Mouse (Mus musculus): ENCODE data around the gene Hnrnph2. TPM values are rescaled to one million over a fixed set of nuclear protein-coding genes. Genes with fewer than 3 reads are reported as not detected.

Hnrnph2 gene
- total and polyA plus RNA-seq, 3 experiments: 14.4 to 74.4 (median 63.7) TPM

DNA sequence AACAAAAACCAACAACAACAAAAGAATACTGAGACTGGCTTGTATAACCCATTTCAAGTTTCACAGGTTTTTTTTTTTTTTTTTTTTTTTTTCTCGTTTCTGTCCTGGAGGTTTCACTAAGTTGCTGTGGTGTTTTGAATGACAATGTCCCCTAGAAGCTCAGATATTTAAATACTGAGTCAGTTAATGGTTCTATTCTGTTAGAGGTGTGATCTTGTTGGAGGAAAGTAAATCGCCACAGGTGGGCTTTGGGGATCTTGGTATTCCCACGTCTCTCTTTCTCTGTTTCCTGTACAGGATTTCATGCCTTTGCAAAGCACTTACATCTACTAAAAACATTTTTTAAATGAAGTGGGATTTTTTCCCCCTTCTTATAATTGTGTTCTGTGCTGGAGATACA lies 34.1 kb downstream of the Hnrnph2 start:
- DNase-seq: no peak
- H3K4me1 ChIP-seq (ENCODE audit: control insufficient read depth, insufficient read depth, low read length): no peaks in the 10 kb centered on the region

DNA sequence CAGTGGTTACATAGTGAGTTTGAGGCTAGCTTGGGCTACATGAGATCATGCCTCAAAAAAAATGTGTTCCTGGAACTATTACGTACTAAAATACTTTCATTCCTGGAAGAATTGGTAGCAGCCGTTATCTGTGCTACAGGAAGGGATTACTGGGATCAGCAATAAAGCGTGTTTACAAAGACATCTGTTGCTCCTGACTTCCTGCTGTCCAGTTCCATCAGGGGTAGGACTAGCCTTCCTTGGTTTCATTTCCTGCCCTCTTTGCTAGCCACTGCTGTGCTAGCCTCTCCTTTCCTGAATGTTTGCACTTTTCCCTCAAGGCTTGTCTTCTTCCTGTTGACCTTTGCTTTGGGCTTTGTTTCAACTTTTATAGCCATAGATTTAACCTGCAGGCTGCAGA lies 34.9 kb downstream of the Hnrnph2 start:
- Histone ChIP-seq H3K36me3 (ENCODE audit: control insufficient read depth, insufficient read depth, low read length) (no peaks in the 10 kb centered on the region), H3K4me1 (ENCODE audit: control insufficient read depth, insufficient read depth, low read length) (no peaks in the 10 kb centered on the region; the same call in 1 of the 2 replicates), H3K79me2 (replicated peaks; ENCODE audit: control insufficient read depth, insufficient read depth, low read length) (no peaks in the 10 kb centered on the region), H3K9ac (ENCODE audit: low read depth, low read length) (no peak overlapping the region), H3K4me3 (no peak overlapping the region), H3K27me3 (ENCODE audit: control insufficient read depth, insufficient read depth, low read length) (no peaks in the 10 kb centered on the region), H3K27ac (no peak overlapping the region)
- intact Hi-C loops (cut with DNase I): no loop called here
- 49% methylated on average over 3 of the region's 3 CpGs for WGBS
- DNase-seq: no peak
- no peak for TF ChIP-seq POLR2A (IDR thresholded peaks at IDR 0.05; ENCODE audit: insufficient read depth, low read depth, low read length)
- TF ChIP-seq CTCF (IDR thresholded peaks at IDR 0.05): no peak
- no peak for TF ChIP-seq EP300 (IDR thresholded peaks at IDR 0.05; ENCODE audit: insufficient read depth, low read depth, low read length)

More for the DNA sequence above, 34.1 kb downstream of the Hnrnph2 start:
- Histone ChIP-seq H3K79me2 (replicated peaks; ENCODE audit: control insufficient read depth, insufficient read depth, low read length) (no peaks in the 10 kb centered on the region), H3K4me3 (no peak overlapping the region), H3K27me3 (ENCODE audit: control insufficient read depth, insufficient read depth, low read length) (no peaks in the 10 kb centered on the region), H3K27ac (no peak overlapping the region), H3K36me3 (ENCODE audit: control insufficient read depth, insufficient read depth, low read length) (no peaks in the 10 kb centered on the region), H3K9ac (ENCODE audit: low read depth, low read length) (no peak overlapping the region)
- intact Hi-C loops (cut with DNase I): no loop called here
- 57% methylated on average over 3 of the region's 3 CpGs for WGBS
- TF ChIP-seq EP300 (IDR thresholded peaks at IDR 0.05; ENCODE audit: insufficient read depth, low read depth, low read length): no peak
- no peak for TF ChIP-seq CTCF (IDR thresholded peaks at IDR 0.05)
- TF ChIP-seq POLR2A (IDR thresholded peaks at IDR 0.05; ENCODE audit: insufficient read depth, low read depth, low read length): no peak

DNA sequence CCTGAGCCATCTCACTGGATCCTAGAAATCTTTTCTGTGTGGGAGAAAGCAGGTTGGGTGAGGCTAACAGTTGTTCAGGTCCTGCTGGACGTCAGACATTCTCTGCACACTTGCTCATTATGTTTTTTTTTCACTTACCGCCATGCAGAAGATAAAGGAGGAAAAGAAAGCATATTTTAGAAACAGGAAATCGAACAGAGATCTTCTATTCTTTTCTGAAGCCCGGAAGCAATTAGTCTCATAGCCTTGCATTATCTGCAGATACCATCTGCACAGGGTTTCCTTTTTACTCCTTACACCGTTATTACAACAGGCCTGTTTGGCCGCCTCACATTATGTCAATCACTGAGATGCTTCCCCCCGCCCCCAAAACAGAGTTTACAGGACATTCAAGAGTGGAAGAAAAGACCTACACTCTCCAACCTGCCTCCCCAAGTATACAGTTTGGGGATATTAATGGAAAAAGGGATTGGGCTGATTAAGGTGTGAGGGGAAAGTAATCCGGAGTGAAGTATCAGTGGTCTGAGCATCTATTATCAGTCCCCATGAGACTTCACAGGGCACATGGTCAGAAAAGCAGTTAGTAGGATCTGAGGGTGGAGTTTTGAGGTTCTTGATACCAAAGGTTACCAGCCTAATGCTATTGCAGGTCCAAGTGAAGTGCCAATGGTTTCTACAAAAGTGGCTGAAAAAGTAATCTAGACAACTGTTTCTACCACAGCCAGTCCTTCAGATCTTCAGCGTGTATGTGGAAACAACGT lies 40.2 kb downstream of the Hnrnph2 start:
- H3K4me1 ChIP-seq (ENCODE audit: control insufficient read depth, insufficient read depth, low read length): no peaks in the 10 kb centered on the region; the same call in 1 of the 2 replicates
- H3K27ac ChIP-seq: no peak overlapping the region
- no peak overlapping the region for H3K9ac ChIP-seq (ENCODE audit: low read depth, low read length)
- WGBS: 33% methylated on average over 10 of the region's 10 CpGs
- H3K4me3 ChIP-seq: no peak overlapping the region
- no peaks in the 10 kb centered on the region for H3K79me2 ChIP-seq (replicated peaks; ENCODE audit: control insufficient read depth, insufficient read depth, low read length)
- no peaks in the 10 kb centered on the region for H3K27me3 ChIP-seq (ENCODE audit: control insufficient read depth, insufficient read depth, low read length)
- no peak for DNase-seq
- TF ChIP-seq EP300 (IDR thresholded peaks at IDR 0.05; ENCODE audit: insufficient read depth, low read depth, low read length): no peak
- no peak for TF ChIP-seq POLR2A (IDR thresholded peaks at IDR 0.05; ENCODE audit: insufficient read depth, low read depth, low read length)
- TF ChIP-seq CTCF (IDR thresholded peaks at IDR 0.05): no peak
- H3K36me3 ChIP-seq (ENCODE audit: control insufficient read depth, insufficient read depth, low read length): no peaks in the 10 kb centered on the region
- intact Hi-C loops (cut with DNase I): no loop called here

DNA sequence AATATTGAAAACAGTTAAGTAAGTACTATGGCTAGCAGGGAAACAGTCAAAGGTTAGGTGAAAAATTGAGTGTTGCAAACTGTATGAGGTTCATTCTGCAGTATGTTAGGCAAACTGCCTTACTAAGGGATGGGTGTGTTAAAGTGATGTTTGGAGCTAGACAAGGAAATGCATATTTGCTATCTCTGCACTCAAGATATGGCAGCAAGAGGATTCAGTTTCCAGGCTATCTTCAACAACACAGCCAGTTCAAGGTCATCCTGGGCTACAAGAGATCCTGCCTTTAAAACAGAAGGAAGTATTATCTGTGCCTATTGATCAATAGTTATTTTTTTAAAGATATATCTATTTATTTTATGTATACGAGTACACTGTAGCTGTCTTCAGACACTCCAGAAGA lies 45.4 kb downstream of the Hnrnph2 start:
- DNase-seq: no peak
- Histone ChIP-seq H3K79me2 (replicated peaks; ENCODE audit: control insufficient read depth, insufficient read depth, low read length) (no peaks in the 10 kb centered on the region), H3K4me1 (ENCODE audit: control insufficient read depth, insufficient read depth, low read length) (no peaks in the 10 kb centered on the region), H3K27ac (no peak overlapping the region), H3K27me3 (ENCODE audit: control insufficient read depth, insufficient read depth, low read length) (no peaks in the 10 kb centered on the region), H3K36me3 (ENCODE audit: control insufficient read depth, insufficient read depth, low read length) (no peaks in the 10 kb centered on the region), H3K9ac (ENCODE audit: low read depth, low read length) (no peak overlapping the region), H3K4me3 (no peak overlapping the region)
- intact Hi-C loops (cut with DNase I): loop anchor here (5.0 kb wide), 2 partner anchors 41 to 71 kb away; partner anchors contain the start of genes Armcx1 and Armcx4
- TF ChIP-seq POLR2A (IDR thresholded peaks at IDR 0.05; ENCODE audit: insufficient read depth, low read depth, low read length) (no peak), CTCF (IDR thresholded peaks at IDR 0.05) (no peak), EP300 (IDR thresholded peaks at IDR 0.05; ENCODE audit: insufficient read depth, low read depth, low read length) (no peak)
- WGBS: 84% methylated on average over 1 of the region's 1 CpGs

DNA sequence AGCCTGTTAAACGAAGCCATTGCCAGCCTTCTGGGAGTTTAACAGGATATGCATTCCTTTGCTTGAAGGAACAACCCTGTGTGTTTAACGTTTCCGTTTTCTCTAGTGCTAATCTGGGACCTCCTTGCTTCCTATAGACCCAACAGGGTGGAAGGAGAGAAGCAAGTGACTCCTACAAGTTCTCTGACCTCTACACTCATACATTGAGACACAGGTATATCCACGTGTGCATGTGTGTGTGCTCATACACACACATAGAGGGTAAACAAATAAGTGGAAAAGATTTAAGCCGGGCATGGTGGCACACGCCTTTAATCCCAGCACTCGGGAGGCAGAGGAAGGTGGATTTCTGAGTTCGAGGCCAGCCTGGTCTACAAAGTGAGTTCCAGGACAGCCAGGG lies 46.4 kb downstream of the Hnrnph2 start:
- TF ChIP-seq CTCF (IDR thresholded peaks at IDR 0.05) (no peak), EP300 (IDR thresholded peaks at IDR 0.05; ENCODE audit: insufficient read depth, low read depth, low read length) (no peak)
- Histone ChIP-seq H3K4me3 (no peak overlapping the region), H3K79me2 (replicated peaks; ENCODE audit: control insufficient read depth, insufficient read depth, low read length) (no peaks in the 10 kb centered on the region), H3K36me3 (ENCODE audit: control insufficient read depth, insufficient read depth, low read length) (no peaks in the 10 kb centered on the region), H3K27ac (no peak overlapping the region), H3K27me3 (ENCODE audit: control insufficient read depth, insufficient read depth, low read length) (no peaks in the 10 kb centered on the region), H3K4me1 (ENCODE audit: control insufficient read depth, insufficient read depth, low read length) (no peaks in the 10 kb centered on the region), H3K9ac (ENCODE audit: low read depth, low read length) (no peak overlapping the region)
- 47% methylated on average over 8 of the region's 8 CpGs for WGBS
- intact Hi-C loops (cut with DNase I): loop anchor here (5.0 kb wide), 2 partner anchors 40 to 70 kb away; partner anchors contain the start of genes Armcx1 and Armcx4
- no peak for DNase-seq

DNA sequence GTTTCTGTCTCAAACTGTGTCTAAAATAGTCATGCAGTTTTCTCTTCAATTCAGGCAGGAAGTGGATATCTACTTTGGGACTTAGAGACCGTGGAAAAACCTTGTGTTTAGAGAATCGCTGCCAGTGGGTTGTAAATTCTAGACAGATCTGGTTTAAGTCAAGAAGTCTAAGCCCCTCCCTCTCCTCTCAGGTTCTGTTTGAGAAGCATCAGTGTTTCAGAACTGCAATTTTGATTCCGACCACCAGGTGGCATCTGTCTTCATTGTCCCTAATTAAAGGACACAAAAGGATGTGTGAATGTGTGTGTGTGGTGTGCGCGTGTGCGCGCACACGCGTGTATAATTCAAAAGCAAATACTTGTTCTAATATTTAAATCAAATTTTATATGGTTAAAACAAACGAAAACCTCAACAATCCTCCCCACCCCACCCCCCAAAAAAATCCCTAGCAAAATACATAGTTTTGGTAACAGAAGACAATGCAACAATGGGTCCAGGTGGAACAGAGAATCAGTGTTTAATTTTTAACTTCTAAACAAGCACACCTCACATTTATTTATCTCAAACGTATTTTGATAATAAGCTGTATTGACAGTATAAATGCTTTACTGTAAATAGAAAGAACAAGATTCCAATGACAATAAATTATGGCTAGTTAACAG lies 47.2 kb downstream of the Hnrnph2 start:
- WGBS: 16% methylated on average over 11 of the region's 11 CpGs
- Histone ChIP-seq H3K27ac (no peak overlapping the region), H3K4me1 (ENCODE audit: control insufficient read depth, insufficient read depth, low read length) (no peaks in the 10 kb centered on the region), H3K36me3 (ENCODE audit: control insufficient read depth, insufficient read depth, low read length) (no peaks in the 10 kb centered on the region), H3K9ac (ENCODE audit: low read depth, low read length) (no peak overlapping the region), H3K79me2 (replicated peaks; ENCODE audit: control insufficient read depth, insufficient read depth, low read length) (no peaks in the 10 kb centered on the region), H3K4me3 (no peak overlapping the region), H3K27me3 (ENCODE audit: control insufficient read depth, insufficient read depth, low read length) (no peaks in the 10 kb centered on the region)
- DNase-seq: peak; percentile 53 to 64
- intact Hi-C loops (cut with DNase I): loop anchor here (2.0 to 5.0 kb wide), 3 partner anchors 39 to 265 kb away; partner anchors contain the start of genes Armcx1 and Armcx4
- TF ChIP-seq EP300 (IDR thresholded peaks at IDR 0.05; ENCODE audit: insufficient read depth, low read depth, low read length) (no peak), POLR2A (IDR thresholded peaks at IDR 0.05; ENCODE audit: insufficient read depth, low read depth, low read length) (no peak), CTCF (IDR thresholded peaks at IDR 0.05) (peak; percentile 87)

Data from heart, adult 2 months (tissue).